Comparison of ENCODE assay signal across 8 mouse cellular contexts in the genomic region with DNA sequence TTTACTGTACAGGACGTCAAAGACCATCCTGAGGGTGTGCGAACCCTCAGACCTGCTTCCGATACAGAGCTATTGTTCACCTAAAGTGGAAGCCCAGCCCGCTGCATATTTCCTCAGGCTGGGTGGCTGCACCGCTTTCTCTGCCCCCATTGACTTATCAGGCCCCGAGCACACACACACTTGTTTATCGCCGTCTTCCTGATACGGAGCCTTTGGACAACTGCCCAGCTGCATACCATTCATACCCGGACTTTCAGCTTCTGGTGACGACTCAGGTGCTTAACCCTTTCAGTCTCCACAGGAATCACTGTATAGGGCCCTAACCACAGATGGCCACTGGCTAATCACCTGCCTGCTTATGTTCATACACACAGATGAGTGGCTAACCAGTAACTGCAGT.
DNase-seq lines count a peak whose midpoint lies in the region; ATAC-seq lines count a peak whose summit lies in the region.

No protein-coding gene starts in this region.

- H3K4me3 ChIP-seq in lung, embryonic 15.5 days = no peak overlapping the region

- H3K9ac ChIP-seq in lung, embryonic 15.5 days = no peak overlapping the region

- 6% methylated on average over 11 of the region's 11 CpGs for WGBS in lung, embryonic 15.5 days

- H3K27ac ChIP-seq in lung, embryonic 15.5 days = peak overlapping the region; percentile 46

- H3K27me3 ChIP-seq in lung, embryonic 15.5 days = no peaks in the 10 kb centered on the region

- H3K4me1 ChIP-seq in lung, embryonic 15.5 days = peaks cover 40% of the 10 kb centered on the region

- no peaks in the 10 kb centered on the region for H3K9me3 ChIP-seq in lung, embryonic 15.5 days

- peak; percentile 44 for DNase-seq in spleen, adult 12 weeks (ENCODE audit: low spot score)
- DNase-seq in spleen, postnatal 14 days (ENCODE audit: low spot score in 2 of 2) = no peak
- DNase-seq in gastrocnemius, postnatal 25 days = peak; percentile 52
- DNase-seq in kidney, adult 9 months = peak; percentile 77
- DNase-seq in cerebellum, postnatal 14 days = no peak
- DNase-seq in cerebellum, adult 18-20 months = no peak

- no peak overlapping the region; the same call in 1 of the 2 replicates for H3K4me2 ChIP-seq in lung, embryonic 15.5 days

- peak; percentile 87 for ATAC-seq in lung, embryonic 15.5 days (ENCODE audit: borderline replicate concordance, extremely low read depth, low FRiP score, low TSS enrichment)
- no peak for ATAC-seq in frontal cortex, adult (ENCODE audit: low TSS enrichment)

- no peaks in the 10 kb centered on the region for H3K36me3 ChIP-seq in lung, embryonic 15.5 days

Comparison
In these comparisons a context has a peak if more than half of its experiments do, and no peak if none do; other contexts are left out.
1. DNase-seq: peak in spleen, adult 12 weeks (single experiment), gastrocnemius, postnatal 25 days (single experiment) and kidney, adult 9 months (single experiment); none in spleen, postnatal 14 days (0 of 2), cerebellum, postnatal 14 days (0 of 2) and cerebellum, adult 18-20 months (0 of 2).